Mouse (Mus musculus) adrenal gland, adult 2 months (tissue): Measurements from ENCODE around the gene Thnsl1. TPM values are rescaled to one million over a fixed set of nuclear protein-coding genes. Genes with fewer than 3 reads are reported as not detected.

Experiments
- DNase-seq: peaks from one replicate; pipeline ENCODE4 v3.0.0; 2021
- polyA plus RNA-seq: library from polyadenylated mRNA; depleted of rRNA; stranded (reverse); fragments of >200 nt; gene quantifications from 2 replicates; pipeline ENCODE4 v1.2.3, GENCODE M21; 2012; rRNA removed
- total RNA-seq, 2 experiments: library from RNA; stranded (reverse); gene quantifications; 2 replicates each; pipeline ENCODE4 v1.2.3; 2021

Gene Thnsl1
- total and polyA plus RNA-seq, 3 experiments = 2.6 to 6.5 (median 5.0) TPM

- DNase-seq = no peak
Observed at GRCm38 (mm10) chr2:21235844-21236386, 30.4 kb downstream of the Thnsl1 start.

GRCm38 (mm10) chr2:21236846-21237245 lies 31.3 kb downstream of the Thnsl1 start:
- DNase-seq = peak; percentile 10

GRCm38 (mm10) chr2:21244104-21244503 lies 38.6 kb downstream of the Thnsl1 start:
- DNase-seq = peak; percentile 13

- DNase-seq = no peak
Observed at GRCm38 (mm10) chr2:21244986-21245385, 39.5 kb downstream of the Thnsl1 start.

GRCm38 (mm10) chr2:21245477-21246102 lies 40.1 kb downstream of the Thnsl1 start:
- no peak for DNase-seq

GRCm38 (mm10) chr2:21253644-21254043 lies 48.1 kb downstream of the Thnsl1 start:
- no peak for DNase-seq

- DNase-seq = no peak
Observed at GRCm38 (mm10) chr2:21254308-21254707, 48.8 kb downstream of the Thnsl1 start.

GRCm38 (mm10) chr2:21258281-21258680 lies 52.8 kb downstream of the Thnsl1 start:
- DNase-seq = peak; percentile 18

- no peak for DNase-seq
Observed at GRCm38 (mm10) chr2:21259081-21259480, 53.6 kb downstream of the Thnsl1 start.

- no peak for DNase-seq
Observed at GRCm38 (mm10) chr2:21260060-21260459, 54.5 kb downstream of the Thnsl1 start.

- DNase-seq = peak; percentile 61
Observed at GRCm38 (mm10) chr2:21261370-21262006, 56.0 kb downstream of the Thnsl1 start.

GRCm38 (mm10) chr2:21264031-21264430 lies 58.5 kb downstream of the Thnsl1 start:
- DNase-seq = no peak

Other genes starting within 250 kb of the Thnsl1 start
- 10 to 100 TPM; 59.7 to 68.8 TPM for gene Arhgap21, start 236.8 kb upstream of the Thnsl1 start, total RNA-seq
- 9.5 and 12.9 TPM in 2 replicates for gene Arhgap21, start 236.8 kb upstream of the Thnsl1 start, polyA plus RNA-seq
- 1 to 10 TPM in 1 of 2 experiments, under 1 TPM in 1; 0.81 to 1.4 TPM for gene Enkur, start 359 bp upstream of the Thnsl1 start, total RNA-seq
- gene Enkur, start 359 bp upstream of the Thnsl1 start, polyA plus RNA-seq = not detected in 2 replicates
- gene Gpr158, start 161.8 kb downstream of the Thnsl1 start, total RNA-seq = 1 to 10 TPM; 1.2 to 1.5 TPM
- 0.49 and 0.63 TPM in 2 replicates for gene Gpr158, start 161.8 kb downstream of the Thnsl1 start, polyA plus RNA-seq